Mouse (Mus musculus): Measurements from ENCODE around the gene Prlh. TPM values are rescaled to one million over a fixed set of nuclear protein-coding genes. Genes with fewer than 3 reads are reported as not detected.

The Prlh gene
- polyA plus RNA-seq, 1 experiment from 2014 or later, result not detected

DNA sequence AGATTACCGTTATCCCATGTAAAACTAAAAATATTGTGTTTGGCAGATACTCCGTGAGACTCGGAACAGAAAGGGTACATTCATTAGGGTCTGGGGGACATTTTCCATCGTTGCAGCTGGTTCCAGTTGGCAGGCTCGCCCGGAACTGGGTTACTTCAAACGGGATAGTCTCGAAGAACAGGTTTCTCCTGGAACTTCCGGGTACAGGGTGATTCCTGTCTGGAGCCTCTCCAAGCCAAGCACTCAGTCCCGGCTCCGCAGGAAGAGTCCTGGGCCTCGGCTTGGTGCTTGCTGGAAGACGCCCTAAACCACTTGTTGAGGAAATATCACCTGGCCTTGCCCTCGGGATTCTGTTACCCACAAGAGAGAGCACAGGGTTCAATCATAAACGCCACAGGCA is 25.6 kb upstream of the Prlh start:
- H3K27ac ChIP-seq (replicated peaks), result no peak overlapping the region
- WGBS, result 53% methylated on average over 15 of the region's 15 CpGs
- peaks cover 14% of the 10 kb centered on the region for H3K4me1 ChIP-seq
- H3K4me3 ChIP-seq, result no peak overlapping the region
- DNase-seq (ENCODE audit: low spot score), result no peak
- peaks cover 18% of the 10 kb centered on the region for H3K27me3 ChIP-seq (replicated peaks; ENCODE audit: low read depth, poor library complexity, severe bottlenecking)
- H3K9me3 ChIP-seq, result no peaks in the 10 kb centered on the region
- H3K36me3 ChIP-seq (replicated peaks), result no peaks in the 10 kb centered on the region

GRCm38 (mm10) chr1:90927929-90928574 is 24.9 kb upstream of the Prlh start:
- DNase-seq (ENCODE audit: low spot score), result peak; percentile 37
- peak overlapping the region; percentile 26; the same call in 1 of the 2 replicates for H3K27ac ChIP-seq (replicated peaks)

GRCm38 (mm10) chr1:90928575-90928934 is 24.4 kb upstream of the Prlh start:
- no peaks in the 10 kb centered on the region for H3K9me3 ChIP-seq
- DNase-seq (ENCODE audit: low spot score), result peak; percentile 88
- peaks cover 14% of the 10 kb centered on the region for H3K4me1 ChIP-seq
- H3K27ac ChIP-seq (replicated peaks), result 0 out of 2 replicates have a peak overlapping the region, but pooled peaks have one; percentile 5
- H3K27me3 ChIP-seq (replicated peaks; ENCODE audit: low read depth, poor library complexity, severe bottlenecking), result peaks cover 18% of the 10 kb centered on the region
- WGBS, result 5% methylated on average over 6 of the region's 6 CpGs
- no peaks in the 10 kb centered on the region for H3K36me3 ChIP-seq (replicated peaks)
- H3K4me3 ChIP-seq, result peak overlapping the region; percentile 55

More at GRCm38 (mm10) chr1:90927929-90928574, 24.9 kb upstream of the Prlh start:
- Histone ChIP-seq H3K9me3 (no peaks in the 10 kb centered on the region), H3K4me3 (peak overlapping the region; percentile 55), H3K4me1 (peaks cover 14% of the 10 kb centered on the region), H3K27me3 (replicated peaks; ENCODE audit: low read depth, poor library complexity, severe bottlenecking) (peaks cover 18% of the 10 kb centered on the region), H3K36me3 (replicated peaks) (no peaks in the 10 kb centered on the region)
- WGBS, result 1% methylated on average over 23 of the region's 23 CpGs

- H3K9me3 ChIP-seq, result no peaks in the 10 kb centered on the region
- H3K27ac ChIP-seq (replicated peaks), result no peak overlapping the region
- DNase-seq (ENCODE audit: low spot score), result no peak
- WGBS, result 79% methylated on average over 5 of the region's 5 CpGs
- H3K27me3 ChIP-seq (replicated peaks; ENCODE audit: low read depth, poor library complexity, severe bottlenecking), result peaks cover 4% of the 10 kb centered on the region
- H3K4me1 ChIP-seq, result peaks cover 8% of the 10 kb centered on the region
- H3K4me3 ChIP-seq, result no peak overlapping the region
- H3K36me3 ChIP-seq (replicated peaks), result no peaks in the 10 kb centered on the region
Observed at GRCm38 (mm10) chr1:90933001-90933400, 19.9 kb upstream of the Prlh start.

DNA sequence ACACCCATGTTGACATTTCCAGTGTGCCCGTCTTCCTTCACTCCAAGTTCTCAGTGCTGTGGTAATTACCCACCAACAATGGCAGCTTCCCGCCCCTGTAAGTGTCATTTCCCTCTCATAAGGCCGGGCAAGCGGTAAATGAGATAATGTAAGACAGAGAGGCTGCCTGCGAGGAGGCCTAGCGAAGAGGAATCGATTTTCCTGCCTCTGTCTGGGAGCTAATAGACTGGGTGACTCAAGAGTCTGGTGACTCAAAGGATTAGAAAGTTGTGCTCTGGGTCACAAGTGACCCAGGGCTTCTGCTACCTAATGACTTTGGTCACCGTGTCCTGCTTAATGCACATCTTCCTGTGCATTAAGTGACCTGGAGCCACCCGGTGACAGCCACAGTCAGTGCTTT is 15.9 kb upstream of the Prlh start:
- WGBS, result 71% methylated on average over 9 of the region's 9 CpGs

GRCm38 (mm10) chr1:90939980-90940379 is 12.9 kb upstream of the Prlh start:
- Histone ChIP-seq H3K36me3 (replicated peaks) (no peaks in the 10 kb centered on the region), H3K9me3 (no peaks in the 10 kb centered on the region), H3K4me1 (no peaks in the 10 kb centered on the region), H3K4me3 (no peak overlapping the region), H3K27me3 (replicated peaks; ENCODE audit: low read depth, poor library complexity, severe bottlenecking) (0 out of 2 replicates have a peak, but pooled peaks cover 10% of the 10 kb centered on the region), H3K27ac (replicated peaks) (no peak overlapping the region)
- no peak for DNase-seq (ENCODE audit: low spot score)
- 88% methylated on average over 4 of the region's 4 CpGs for WGBS

More for the DNA sequence above, 15.9 kb upstream of the Prlh start:
- no peaks in the 10 kb centered on the region for H3K36me3 ChIP-seq (replicated peaks)
- H3K4me1 ChIP-seq, result no peaks in the 10 kb centered on the region
- 0 out of 2 replicates have a peak, but pooled peaks cover 6% of the 10 kb centered on the region for H3K27me3 ChIP-seq (replicated peaks; ENCODE audit: low read depth, poor library complexity, severe bottlenecking)
- DNase-seq (ENCODE audit: low spot score), result no peak
- no peak overlapping the region for H3K4me3 ChIP-seq
- no peak overlapping the region for H3K27ac ChIP-seq (replicated peaks)
- no peaks in the 10 kb centered on the region for H3K9me3 ChIP-seq

DNA sequence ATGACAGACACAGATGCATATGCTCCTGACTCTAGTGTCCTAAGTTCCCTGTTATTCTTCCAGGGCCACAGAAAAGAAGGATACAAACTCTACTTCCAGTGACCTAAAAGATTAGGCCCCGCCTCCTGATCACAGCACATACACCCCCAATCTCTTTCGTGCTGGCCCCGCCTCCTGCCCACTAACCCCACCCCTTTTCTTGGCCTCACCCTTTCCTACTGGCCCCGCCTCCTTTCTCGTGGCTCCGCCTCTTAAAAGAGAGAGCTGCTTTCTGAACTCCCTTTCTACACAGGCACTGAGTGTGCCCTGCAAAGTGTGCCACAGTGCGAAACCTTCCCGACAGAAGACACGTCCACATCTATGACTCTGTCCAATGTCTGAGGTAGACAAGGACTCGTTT is 7.7 kb upstream of the Prlh start:
- Histone ChIP-seq H3K9me3 (no peaks in the 10 kb centered on the region), H3K36me3 (replicated peaks) (no peaks in the 10 kb centered on the region), H3K4me1 (no peaks in the 10 kb centered on the region), H3K27ac (replicated peaks) (no peak overlapping the region), H3K4me3 (no peak overlapping the region), H3K27me3 (replicated peaks; ENCODE audit: low read depth, poor library complexity, severe bottlenecking) (0 out of 2 replicates have a peak, but pooled peaks cover 10% of the 10 kb centered on the region)
- 47% methylated on average over 10 of the region's 10 CpGs for WGBS
- DNase-seq (ENCODE audit: low spot score), result no peak

DNA sequence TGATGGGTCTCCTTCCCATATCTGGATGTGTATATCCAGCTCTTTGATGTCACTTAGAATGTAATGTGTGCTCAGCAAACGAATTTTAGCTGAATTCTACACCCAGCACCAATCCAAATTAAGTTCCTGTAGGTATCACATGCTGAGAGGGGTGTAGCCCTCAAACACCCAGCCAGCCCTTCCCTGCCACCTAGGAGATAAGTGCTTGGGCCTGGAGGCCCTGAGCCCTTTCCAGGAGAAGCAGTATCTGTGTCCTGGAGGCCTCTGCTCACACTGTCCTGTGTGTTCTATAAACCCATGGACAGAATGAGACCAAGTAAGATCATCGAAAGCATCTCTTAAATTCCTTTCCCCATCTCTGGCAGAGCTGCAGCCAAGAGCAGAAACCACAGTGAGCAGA is 5.7 kb upstream of the Prlh start:
- no peaks in the 10 kb centered on the region for H3K4me1 ChIP-seq
- H3K36me3 ChIP-seq (replicated peaks), result no peaks in the 10 kb centered on the region
- no peak overlapping the region for H3K4me3 ChIP-seq
- WGBS, result 74% methylated on average over 2 of the region's 2 CpGs
- 0 out of 2 replicates have a peak, but pooled peaks cover 4% of the 10 kb centered on the region for H3K27me3 ChIP-seq (replicated peaks; ENCODE audit: low read depth, poor library complexity, severe bottlenecking)
- no peak overlapping the region for H3K27ac ChIP-seq (replicated peaks)
- DNase-seq (ENCODE audit: low spot score), result no peak
- no peaks in the 10 kb centered on the region for H3K9me3 ChIP-seq

- 71% methylated on average over 9 of the region's 9 CpGs for WGBS
Observed at GRCm38 (mm10) chr1:90949309-90949708, 3.6 kb upstream of the Prlh start.

GRCm38 (mm10) chr1:90951670-90952069 is 1.2 kb upstream of the Prlh start:
- H3K4me3 ChIP-seq, result no peak overlapping the region
- H3K27me3 ChIP-seq (replicated peaks; ENCODE audit: low read depth, poor library complexity, severe bottlenecking), result no peaks in the 10 kb centered on the region
- H3K36me3 ChIP-seq (replicated peaks), result no peaks in the 10 kb centered on the region
- no peak overlapping the region for H3K27ac ChIP-seq (replicated peaks)
- no peak for DNase-seq (ENCODE audit: low spot score)
- WGBS, result 80% methylated on average over 7 of the region's 7 CpGs
- no peaks in the 10 kb centered on the region for H3K9me3 ChIP-seq
- no peaks in the 10 kb centered on the region for H3K4me1 ChIP-seq

More at GRCm38 (mm10) chr1:90949309-90949708, 3.6 kb upstream of the Prlh start:
- no peaks in the 10 kb centered on the region for H3K4me1 ChIP-seq
- no peaks in the 10 kb centered on the region for H3K9me3 ChIP-seq
- no peak overlapping the region for H3K4me3 ChIP-seq
- H3K27ac ChIP-seq (replicated peaks), result no peak overlapping the region
- H3K27me3 ChIP-seq (replicated peaks; ENCODE audit: low read depth, poor library complexity, severe bottlenecking), result 0 out of 2 replicates have a peak, but pooled peaks cover 4% of the 10 kb centered on the region
- H3K36me3 ChIP-seq (replicated peaks), result no peaks in the 10 kb centered on the region
- no peak for DNase-seq (ENCODE audit: low spot score)

- no peaks in the 10 kb centered on the region for H3K4me1 ChIP-seq
- H3K36me3 ChIP-seq (replicated peaks), result no peaks in the 10 kb centered on the region
- no peak overlapping the region for H3K27ac ChIP-seq (replicated peaks)
- H3K9me3 ChIP-seq, result no peaks in the 10 kb centered on the region
- peaks cover 10% of the 10 kb centered on the region for H3K27me3 ChIP-seq (replicated peaks; ENCODE audit: low read depth, poor library complexity, severe bottlenecking)
- no peak for DNase-seq (ENCODE audit: low spot score)
- 74% methylated on average over 11 of the region's 11 CpGs for WGBS
- no peak overlapping the region for H3K4me3 ChIP-seq
Observed at GRCm38 (mm10) chr1:90953688-90954087, 780 bp downstream of the Prlh start.

DNA sequence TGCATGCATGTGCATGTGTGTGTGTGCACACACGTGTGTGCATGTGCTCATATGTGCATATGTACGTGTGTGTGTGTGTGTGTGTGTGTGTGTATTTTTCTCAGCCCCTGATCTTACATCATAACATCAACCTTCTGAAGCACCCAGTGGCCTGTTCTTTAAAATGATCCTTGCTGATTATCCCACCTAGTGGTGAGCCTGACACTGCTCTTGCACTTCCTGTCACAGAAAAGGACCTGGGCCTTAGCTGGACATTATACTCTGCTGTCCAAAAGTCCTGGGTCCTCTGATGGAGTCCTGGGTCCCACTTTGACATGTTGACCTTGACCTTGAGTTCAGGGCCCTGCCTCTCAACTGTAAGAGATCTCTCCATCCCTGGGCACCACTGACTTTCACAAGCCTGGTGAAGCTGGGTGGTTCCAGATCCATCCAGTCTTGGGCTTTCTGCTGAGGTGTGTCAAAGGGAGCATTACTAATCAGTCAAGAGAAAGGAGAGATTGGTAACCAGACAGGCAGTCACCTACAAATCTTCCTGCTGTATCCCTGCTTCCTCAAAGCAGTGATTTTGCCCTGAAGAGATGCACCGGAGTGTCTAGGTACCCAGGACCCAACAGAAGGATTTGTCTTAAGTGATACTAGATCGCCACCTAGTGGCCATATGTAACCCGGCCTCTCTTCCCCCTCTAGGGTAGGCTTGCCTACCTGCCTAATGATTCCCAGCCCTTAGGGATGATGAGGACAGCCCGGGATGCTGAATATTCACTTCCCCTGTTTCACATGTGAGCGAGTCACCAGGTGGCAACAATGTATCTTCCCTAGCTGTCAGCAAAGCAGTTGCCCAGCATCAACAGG is 3.6 kb downstream of the Prlh start:
- H3K27me3 ChIP-seq (replicated peaks; ENCODE audit: low read depth, poor library complexity, severe bottlenecking), result peaks cover 24% of the 10 kb centered on the region
- no peaks in the 10 kb centered on the region for H3K36me3 ChIP-seq (replicated peaks)
- peak; percentile 78 for DNase-seq (ENCODE audit: low spot score)
- H3K4me1 ChIP-seq, result no peaks in the 10 kb centered on the region
- H3K4me3 ChIP-seq, result no peak overlapping the region
- no peaks in the 10 kb centered on the region for H3K9me3 ChIP-seq
- 31% methylated on average over 7 of the region's 7 CpGs for WGBS
- no peak overlapping the region for H3K27ac ChIP-seq (replicated peaks)

All from embryonic facial prominence, embryonic 10.5 days (tissue).